Mouse (Mus musculus): ENCODE results near the gene Dcdc2c. TPM values are rescaled to one million over a fixed set of nuclear protein-coding genes. Genes with fewer than 3 reads are reported as not detected.

Gene Dcdc2c
- polyA plus RNA-seq (2012; rRNA removed): not detected in 2 replicates

GRCm38 (mm10) chr12:28552299-28552698 lies at the start of gene Dcdc2c:
TSS of gene Dcdc2c (minus strand) at chr12:28552399.

DNA sequence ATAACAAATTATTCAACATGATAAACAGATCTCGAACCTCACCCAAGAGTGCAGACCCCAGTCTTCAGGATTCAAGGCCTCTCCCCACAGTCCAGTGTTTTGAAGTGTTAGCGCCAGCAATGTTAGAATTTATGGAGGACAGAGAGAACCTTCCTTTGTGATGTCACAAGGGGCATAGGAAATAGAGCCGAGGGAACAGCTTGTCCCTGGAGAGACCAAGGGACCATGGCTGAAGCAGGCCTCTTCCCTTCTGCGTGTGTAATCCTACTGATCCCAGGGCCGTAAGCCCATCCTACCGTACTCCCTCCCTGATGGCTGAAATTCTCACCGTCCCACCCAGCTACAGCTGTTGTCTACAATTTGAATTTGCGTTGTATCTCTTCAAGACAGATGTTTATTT lies 30.2 kb upstream of the Dcdc2c start, which contains the start of gene Allc:
Allc (minus strand) TSS at position 101 of the 400 bp plus-strand sequence.

Other genes starting within 250 kb of the Dcdc2c start
- gene Allc, start 30.1 kb upstream of the Dcdc2c start, polyA plus RNA-seq (2012; rRNA removed): not detected in 2 replicates
- gene Colec11, start 71.0 kb upstream of the Dcdc2c start, polyA plus RNA-seq (2012; rRNA removed): 6.9 and 9.4 TPM in 2 replicates
- 196 and 304 TPM in 2 replicates for gene Rps7, start 83.6 kb upstream of the Dcdc2c start, polyA plus RNA-seq (2012; rRNA removed)
- 11.7 and 11.9 TPM in 2 replicates for gene Rnaseh1, start 97.2 kb upstream of the Dcdc2c start, polyA plus RNA-seq (2012; rRNA removed)
- 8.5 and 11.8 TPM in 2 replicates for gene Adi1, start 122.8 kb upstream of the Dcdc2c start, polyA plus RNA-seq (2012; rRNA removed)
- 28.6 and 30.4 TPM in 2 replicates for gene Trappc12, start 198.1 kb upstream of the Dcdc2c start, polyA plus RNA-seq (2012; rRNA removed)
- 36.9 and 47.2 TPM in 2 replicates for gene Eipr1, start 199.4 kb upstream of the Dcdc2c start, polyA plus RNA-seq (2012; rRNA removed)